Mouse (Mus musculus) intestine, postnatal 0 days (tissue): ENCODE data around the gene Tchp. TPM values are rescaled to one million over a fixed set of nuclear protein-coding genes. Genes with fewer than 3 reads are reported as not detected.

Source experiments
- ATAC-seq: fragments of 200-750 bp; cut with Nextera tagmentation; 2 replicates; pipeline ENCODE4 v1.8.0; 2017; ENCODE audit warnings: mild to moderate bottlenecking, moderate TSS enrichment, moderate library complexity
- H3K27ac ChIP-seq: fragments of 300-500 bp; sonication (generic); 2 replicates; pipeline ENCODE4 v1.5.1; 2014; ENCODE audit warnings: mild to moderate bottlenecking, low read depth, low read length, moderate library complexity
- H3K27me3 ChIP-seq: fragments of 300-500 bp; sonication (generic); replicated peaks from 2 replicates; pipeline ENCODE4 v1.6.1; 2014; ENCODE audit warnings: low read length, mixed read lengths; ENCODE audit not compliant: control insufficient read depth, insufficient read depth
- H3K36me3 ChIP-seq: fragments of 300-500 bp; sonication (generic); 2 replicates; pipeline ENCODE4 v1.6.1; 2014; ENCODE audit warnings: mild to moderate bottlenecking, moderate library complexity; ENCODE audit not compliant: control insufficient read depth, insufficient read depth
- H3K4me1 ChIP-seq: fragments of 300-500 bp; sonication (generic); replicated peaks from 2 replicates; pipeline ENCODE4 v1.6.1; 2014; ENCODE audit warnings: antibody characterized with exemption, low read length, mixed read lengths; ENCODE audit not compliant: control insufficient read depth, insufficient read depth
- H3K4me2 ChIP-seq: fragments of 300-500 bp; sonication (generic); replicated peaks from 2 replicates; pipeline ENCODE4 v1.6.1; 2014; ENCODE audit warnings: low read depth, mild to moderate bottlenecking, moderate library complexity
- H3K4me3 ChIP-seq: fragments of 300-500 bp; sonication (generic); 2 replicates; pipeline ENCODE4 v1.5.1; 2014; ENCODE audit warnings: low read depth, low read length
- H3K9ac ChIP-seq: fragments of 300-500 bp; sonication (generic); 2 replicates; pipeline ENCODE4 v1.6.1; 2014; ENCODE audit warnings: mild to moderate bottlenecking, low read depth, low read length
- H3K9me3 ChIP-seq: fragments of 300-500 bp; sonication (generic); 2 replicates; pipeline ENCODE4 v1.6.1; 2016; ENCODE audit warnings: mixed run types; ENCODE audit not compliant: control insufficient read depth
- CTCF ChIP-seq: sonication (generic); IDR thresholded peaks from 2 replicates; pipeline ENCODE4 v1.5.1; 2016; ENCODE audit warnings: low read depth, mild to moderate bottlenecking, control low read depth, antibody characterized with exemption, moderate library complexity
- WGBS: fragments of 180-500 bp; shearing (Covaris S2); extraction: QIAGEN DNeasy Blood & Tissue Kit; methylation state at CpG from one replicate; pipeline ENCODE4 v1.1.7; 2014; 5-methylcytosine and 5-hydroxymethylcytosine counted together
- polyA plus RNA-seq: library from polyadenylated mRNA; unstranded; fragments of >200 nt; fragmentation: Nextera tagmentation; extraction: Ambion mirVana; gene quantifications from 2 replicates; pipeline ENCODE4 v1.2.1, GENCODE M21; 2015

Gene Tchp
- polyA plus RNA-seq, 1 experiment from 2014 or later = 4.2 TPM

GRCm38 (mm10) chr5:114738707-114739241 is 31.2 kb downstream of the Tchp start:
- H3K36me3 ChIP-seq = peaks cover 85% of the 10 kb centered on the region
- 82% methylated on average over 12 of the region's 12 CpGs for WGBS
- H3K9me3 ChIP-seq = no peaks in the 10 kb centered on the region
- H3K27ac ChIP-seq = no peak overlapping the region
- no peak for ATAC-seq
- H3K4me1 ChIP-seq = no peaks in the 10 kb centered on the region
- no peak overlapping the region for H3K9ac ChIP-seq
- no peak overlapping the region for H3K4me2 ChIP-seq
- no peak overlapping the region for H3K4me3 ChIP-seq
- H3K27me3 ChIP-seq = no peaks in the 10 kb centered on the region
- TF ChIP-seq CTCF = no peak

GRCm38 (mm10) chr5:114740595-114740994 is 33.0 kb downstream of the Tchp start:
- WGBS = 51% methylated on average over 4 of the region's 4 CpGs
- no peak for ATAC-seq
- H3K9ac ChIP-seq = no peak overlapping the region
- no peak overlapping the region for H3K27ac ChIP-seq
- H3K4me2 ChIP-seq = no peak overlapping the region
- peaks cover 86% of the 10 kb centered on the region for H3K36me3 ChIP-seq
- H3K4me1 ChIP-seq = no peaks in the 10 kb centered on the region
- no peak for TF ChIP-seq CTCF
- H3K9me3 ChIP-seq = no peaks in the 10 kb centered on the region
- H3K27me3 ChIP-seq = no peaks in the 10 kb centered on the region
- H3K4me3 ChIP-seq = no peak overlapping the region

GRCm38 (mm10) chr5:114742572-114742971 is 35.0 kb downstream of the Tchp start:
- WGBS = 91% methylated on average over 10 of the region's 10 CpGs
- Histone ChIP-seq H3K9ac (no peak overlapping the region), H3K4me2 (no peak overlapping the region), H3K9me3 (no peaks in the 10 kb centered on the region), H3K27ac (no peak overlapping the region), H3K36me3 (peaks cover 84% of the 10 kb centered on the region), H3K4me3 (no peak overlapping the region), H3K4me1 (no peaks in the 10 kb centered on the region), H3K27me3 (no peaks in the 10 kb centered on the region)
- no peak for TF ChIP-seq CTCF
- no peak for ATAC-seq

- 93% methylated on average over 13 of the region's 13 CpGs for WGBS
- Histone ChIP-seq H3K36me3 (peaks cover 84% of the 10 kb centered on the region), H3K9ac (no peak overlapping the region), H3K9me3 (no peaks in the 10 kb centered on the region), H3K4me2 (no peak overlapping the region), H3K4me3 (no peak overlapping the region), H3K27ac (no peak overlapping the region), H3K4me1 (no peaks in the 10 kb centered on the region), H3K27me3 (no peaks in the 10 kb centered on the region)
- no peak for ATAC-seq
- TF ChIP-seq CTCF = no peak
These were observed 35.6 kb downstream of the Tchp start for GRCm38 (mm10) chr5:114742998-114743696.

- peaks cover 84% of the 10 kb centered on the region for H3K36me3 ChIP-seq
- H3K4me1 ChIP-seq = no peaks in the 10 kb centered on the region
- no peak overlapping the region for H3K4me3 ChIP-seq
- H3K27ac ChIP-seq = no peak overlapping the region
- no peaks in the 10 kb centered on the region for H3K9me3 ChIP-seq
- H3K27me3 ChIP-seq = no peaks in the 10 kb centered on the region
- H3K4me2 ChIP-seq = no peak overlapping the region
- 88% methylated on average over 8 of the region's 8 CpGs for WGBS
- ATAC-seq = no peak
- H3K9ac ChIP-seq = no peak overlapping the region
- TF ChIP-seq CTCF = no peak
These were observed 36.1 kb downstream of the Tchp start for GRCm38 (mm10) chr5:114743697-114744090.

GRCm38 (mm10) chr5:114745581-114745980 is 38.0 kb downstream of the Tchp start:
- Histone ChIP-seq H3K9ac (no peak overlapping the region), H3K4me2 (no peak overlapping the region), H3K27ac (no peak overlapping the region), H3K4me3 (no peak overlapping the region), H3K4me1 (no peaks in the 10 kb centered on the region), H3K27me3 (no peaks in the 10 kb centered on the region), H3K9me3 (no peaks in the 10 kb centered on the region), H3K36me3 (peaks cover 83% of the 10 kb centered on the region)
- 86% methylated on average over 5 of the region's 5 CpGs for WGBS
- TF ChIP-seq CTCF = no peak
- no peak for ATAC-seq
